ENCODE assay signal across 8 mouse cellular contexts in the genomic region with DNA sequence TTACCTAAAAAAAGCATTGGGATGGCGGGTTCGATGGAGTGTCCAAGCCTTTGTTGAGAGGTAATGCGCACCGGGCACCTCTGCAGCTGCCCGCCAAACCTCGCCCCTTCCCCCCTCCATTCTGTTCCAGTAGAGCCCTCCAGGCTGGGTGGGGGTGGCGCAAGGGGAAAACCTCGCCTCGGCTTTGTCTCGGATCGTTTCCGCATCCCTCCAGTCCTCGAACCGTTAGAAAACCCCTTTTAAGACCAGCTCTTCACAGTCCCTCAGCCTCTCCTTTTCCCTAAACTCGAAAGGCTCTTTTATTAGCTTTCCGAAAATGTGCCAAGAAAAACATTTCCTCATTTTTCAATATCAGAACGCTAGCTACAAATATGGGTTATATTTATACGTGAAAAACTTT. TPM values are rescaled to one million over a fixed set of nuclear protein-coding genes. Genes with fewer than 3 reads are reported as not detected.
DNase-seq lines count a peak whose midpoint lies in the region; ATAC-seq and TF ChIP-seq lines count a peak whose summit lies in the region.

No protein-coding gene starts in this region.

- TF ChIP-seq POLR2A in small intestine, adult 2 months (IDR thresholded peaks at IDR 0.05; ENCODE audit: low read depth, low read length), result no peak

- WGBS in lung, embryonic 15.5 days, result under 1% methylated on average over 18 of the region's 18 CpGs
- WGBS in small intestine, adult 2 months, result under 1% methylated on average over 18 of the region's 18 CpGs

- no peaks in the 10 kb centered on the region for H3K9me3 ChIP-seq in lung, embryonic 15.5 days

- H3K4me1 ChIP-seq in brown adipose tissue, adult 24 weeks (ENCODE audit: control insufficient read depth, insufficient read depth, insufficient read length, low read length), result no peaks in the 10 kb centered on the region; the same call in 1 of the 2 replicates
- H3K4me1 ChIP-seq in lung, embryonic 15.5 days, result peaks cover 41% of the 10 kb centered on the region
- H3K4me1 ChIP-seq in small intestine, adult 2 months (ENCODE audit: control insufficient read depth, insufficient read depth, insufficient read length, low read length), result peaks cover 10% of the 10 kb centered on the region

- peak overlapping the region; percentile 91 for H3K4me3 ChIP-seq in brown adipose tissue, adult 24 weeks (ENCODE audit: insufficient read depth, low read depth, low read length)
- peak overlapping the region; percentile 65 for H3K4me3 ChIP-seq in lung, embryonic 15.5 days
- H3K4me3 ChIP-seq in small intestine, adult 2 months (ENCODE audit: low read depth, low read length), result peak overlapping the region; percentile 93

- no peaks in the 10 kb centered on the region for H3K27me3 ChIP-seq in lung, embryonic 15.5 days
- no peaks in the 10 kb centered on the region for H3K27me3 ChIP-seq in small intestine, adult 2 months (ENCODE audit: control insufficient read depth, insufficient read depth, low read length)

- peak overlapping the region; percentile 88 for H3K27ac ChIP-seq in brown adipose tissue, adult 24 weeks (replicated peaks; ENCODE audit: low read depth, low read length)
- H3K27ac ChIP-seq in lung, embryonic 15.5 days, result peak overlapping the region; percentile 98
- peak overlapping the region; percentile 92 for H3K27ac ChIP-seq in small intestine, adult 2 months (ENCODE audit: insufficient read depth, low read depth, low read length)

- ATAC-seq in lung, embryonic 15.5 days (ENCODE audit: borderline replicate concordance, extremely low read depth, low FRiP score, low TSS enrichment), result peak; percentile 6; the same call in 1 of the 2 replicates

- peak overlapping the region; percentile 81 for H3K4me2 ChIP-seq in lung, embryonic 15.5 days

- TF ChIP-seq CTCF in small intestine, adult 2 months (IDR thresholded peaks at IDR 0.05; ENCODE audit: extremely low read depth, insufficient read length, insufficient replicate concordance, low read depth, low read length), result no peak

- DNase-seq in right cerebral cortex, postnatal 4 days, result peak; percentile 68
- no peak for DNase-seq in right cerebral cortex, postnatal 25 days
- DNase-seq in forelimb bud, embryonic 11.5 days (ENCODE audit: low read depth, low spot score), result peak; percentile 72
- DNase-seq in kidney, adult 18-20 months, result peak; percentile 45
- no peak for DNase-seq in layer of hippocampus, adult 9-10 months (ENCODE audit: low spot score)

- H3K9ac ChIP-seq in lung, embryonic 15.5 days, result peak overlapping the region; percentile 92

- peaks cover 40% of the 10 kb centered on the region for H3K36me3 ChIP-seq in lung, embryonic 15.5 days
- peaks cover 25% of the 10 kb centered on the region for H3K36me3 ChIP-seq in small intestine, adult 2 months (ENCODE audit: control insufficient read depth, insufficient read depth, low read length)

RNA-seq across cellular contexts. Expression of gene Tubb5, which starts 0.6 kb away (rescaled TPM):
- polyA plus RNA-seq in brown adipose tissue, adult 24 weeks (2012; ENCODE audit: insufficient read depth, insufficient read length, missing spikeins), result 32.5 and 58.6 TPM in 2 replicates
- 1,042 and 1,079 TPM in 2 replicates for polyA plus RNA-seq in lung, embryonic 15.5 days (2015; fragmentation: Nextera tagmentation; extraction: Ambion mirVana)
- polyA plus RNA-seq in small intestine, adult 2 months (2012; rRNA removed), result 82.8 and 157 TPM in 2 replicates

RNA-seq across cellular contexts. Expression of gene Mdc1, which starts 3.8 kb away (rescaled TPM):
- polyA plus RNA-seq in brown adipose tissue, adult 24 weeks (2012; ENCODE audit: insufficient read depth, insufficient read length, missing spikeins), result 3.0 and 3.3 TPM in 2 replicates
- polyA plus RNA-seq in lung, embryonic 15.5 days (2015; fragmentation: Nextera tagmentation; extraction: Ambion mirVana), result 24.1 and 24.7 TPM in 2 replicates
- polyA plus RNA-seq in small intestine, adult 2 months (2012; rRNA removed), result 1.7 and 3.2 TPM in 2 replicates

RNA-seq across cellular contexts. Expression of gene Flot1, which starts 14.5 kb away (rescaled TPM):
- 38.1 and 61.2 TPM in 2 replicates for polyA plus RNA-seq in brown adipose tissue, adult 24 weeks (2012; ENCODE audit: insufficient read depth, insufficient read length, missing spikeins)
- 50.1 and 54.4 TPM in 2 replicates for polyA plus RNA-seq in lung, embryonic 15.5 days (2015; fragmentation: Nextera tagmentation; extraction: Ambion mirVana)
- 33.4 and 53.2 TPM in 2 replicates for polyA plus RNA-seq in small intestine, adult 2 months (2012; rRNA removed)

RNA-seq across cellular contexts. Expression of gene Ier3, which starts 16.0 kb away (rescaled TPM):
- polyA plus RNA-seq in brown adipose tissue, adult 24 weeks (2012; ENCODE audit: insufficient read depth, insufficient read length, missing spikeins), result 19.2 and 52.4 TPM in 2 replicates
- 17.9 and 21.0 TPM in 2 replicates for polyA plus RNA-seq in lung, embryonic 15.5 days (2015; fragmentation: Nextera tagmentation; extraction: Ambion mirVana)
- polyA plus RNA-seq in small intestine, adult 2 months (2012; rRNA removed), result 6.1 and 8.6 TPM in 2 replicates

RNA-seq across cellular contexts. Expression of gene Nrm, which starts 23.6 kb away (rescaled TPM):
- 1.4 and 2.8 TPM in 2 replicates for polyA plus RNA-seq in brown adipose tissue, adult 24 weeks (2012; ENCODE audit: insufficient read depth, insufficient read length, missing spikeins)
- 71.0 and 73.3 TPM in 2 replicates for polyA plus RNA-seq in lung, embryonic 15.5 days (2015; fragmentation: Nextera tagmentation; extraction: Ambion mirVana)
- 9.3 and 15.9 TPM in 2 replicates for polyA plus RNA-seq in small intestine, adult 2 months (2012; rRNA removed)

Comparison
In these comparisons a context has a peak if more than half of its experiments do, and no peak if none do; other contexts are left out.
1. DNase-seq: peak in right cerebral cortex, postnatal 4 days (single experiment), forelimb bud, embryonic 11.5 days (single experiment) and kidney, adult 18-20 months (single experiment); none in right cerebral cortex, postnatal 25 days (single experiment) and layer of hippocampus, adult 9-10 months (single experiment).
2. Peak in every context shown above with its lines, with median percentiles within 50 percentile points of each other: H3K27ac ChIP-seq and H3K4me3 ChIP-seq.